Mouse (Mus musculus) Muller cell, postnatal 12 days (primary cell): ENCODE measurements at regions not wholly inside any gene's neighbourhood (a gene's known extent, or its start where the extent isn't known, plus 50 kb on each side); places are given as distances from the start of the nearest gene placed in this dataset.

ENCODE experiments used
- DNase-seq: peaks from one replicate; pipeline ENCODE4 v3.0.0-alpha.2; 2015; ENCODE audit errors: inconsistent ontology term

- DNase-seq, result peak; percentile 24
Measured at GRCm38 (mm10) chr3:159069957-159070684, 425.1 kb upstream of the Depdc1a start.

GRCm38 (mm10) chr3:159056960-159057525, 438.2 kb upstream of the Depdc1a start:
- peak; percentile 11 for DNase-seq

GRCm38 (mm10) chr3:159034806-159035205, 460.4 kb upstream of the Depdc1a start:
- DNase-seq, result no peak

GRCm38 (mm10) chr3:159031581-159031980, 463.7 kb upstream of the Depdc1a start:
- DNase-seq, result peak; percentile 42

- peak; percentile 25 for DNase-seq
Measured at GRCm38 (mm10) chr3:159030675-159031074, 464.6 kb upstream of the Depdc1a start.

GRCm38 (mm10) chr3:159029951-159030350, 465.3 kb upstream of the Depdc1a start:
- DNase-seq, result peak; percentile 29

- no peak for DNase-seq
Measured at GRCm38 (mm10) chr3:159020447-159020846, 458.4 kb upstream of the Lrrc7 start.

GRCm38 (mm10) chr3:159017269-159017668, 455.2 kb upstream of the Lrrc7 start:
- DNase-seq, result no peak

- no peak for DNase-seq
Measured at GRCm38 (mm10) chr3:159016426-159016825, 454.4 kb upstream of the Lrrc7 start.

- peak; percentile 67 for DNase-seq
Measured at GRCm38 (mm10) chr3:159010954-159011638, 449.1 kb upstream of the Lrrc7 start.

GRCm38 (mm10) chr3:159004013-159004412, 442.0 kb upstream of the Lrrc7 start:
- DNase-seq, result no peak

- no peak for DNase-seq
Measured at GRCm38 (mm10) chr3:158985438-158986111, 423.6 kb upstream of the Lrrc7 start.

GRCm38 (mm10) chr3:158947063-158947462, 385.0 kb upstream of the Lrrc7 start:
- DNase-seq, result no peak

GRCm38 (mm10) chr3:158905104-158905503, 343.1 kb upstream of the Lrrc7 start:
- DNase-seq, result peak; percentile 29

GRCm38 (mm10) chr3:158899458-158899857, 337.4 kb upstream of the Lrrc7 start:
- DNase-seq, result no peak

- no peak for DNase-seq
Measured at GRCm38 (mm10) chr3:158886732-158887386, 324.8 kb upstream of the Lrrc7 start.

GRCm38 (mm10) chr3:158886301-158886711, 324.3 kb upstream of the Lrrc7 start:
- peak; percentile 76 for DNase-seq
